Mouse (Mus musculus): ENCODE results near the gene Zfp207.
A peak's percentile ranks its signal among the peaks of the same experiment; 100 is the strongest.
"Not testable (repeated sequence)": the region's sequence is repeated elsewhere in the genome, so short reads cannot be mapped to it uniquely, and the experiment has no call there.

Zfp207 gene

GRCm38 (mm10) chr11:80383019-80383625 lies at the start of gene Zfp207:
Zfp207 (plus strand) TSS chr11:80383279.
- peak; percentile 87 for DNase-seq (ENCODE audit: low read depth)

- no peak for DNase-seq (ENCODE audit: low read depth)
Measured at GRCm38 (mm10) chr11:80335609-80336350, 47.3 kb upstream of the Zfp207 start.

GRCm38 (mm10) chr11:80336351-80336730 lies 46.7 kb upstream of the Zfp207 start:
- DNase-seq (ENCODE audit: low read depth), result no peak

GRCm38 (mm10) chr11:80342482-80342881 lies 40.6 kb upstream of the Zfp207 start:
- DNase-seq (ENCODE audit: low read depth), result no peak

GRCm38 (mm10) chr11:80351832-80352430 lies 31.1 kb upstream of the Zfp207 start:
- DNase-seq (ENCODE audit: low read depth), result peak; percentile 37

- no peak for DNase-seq (ENCODE audit: low read depth)
Measured at GRCm38 (mm10) chr11:80354832-80355231, 28.2 kb upstream of the Zfp207 start.

- no peak for DNase-seq (ENCODE audit: low read depth)
Measured at GRCm38 (mm10) chr11:80368949-80369348, 14.1 kb upstream of the Zfp207 start.

GRCm38 (mm10) chr11:80376651-80377050 lies 6.4 kb upstream of the Zfp207 start:
- no peak for DNase-seq (ENCODE audit: low read depth)

GRCm38 (mm10) chr11:80377712-80378451 lies 5.2 kb upstream of the Zfp207 start, which contains the start of gene 5730455P16Rik:
5730455P16Rik (minus strand) TSS chr11:80378034.
- peak; percentile 20 for DNase-seq (ENCODE audit: low read depth)

GRCm38 (mm10) chr11:80378452-80379068 lies 4.5 kb upstream of the Zfp207 start:
- DNase-seq (ENCODE audit: low read depth), result not testable (repeated sequence)

- not testable (repeated sequence) for DNase-seq (ENCODE audit: low read depth)
Measured at GRCm38 (mm10) chr11:80379184-80379583, 3.9 kb upstream of the Zfp207 start.

GRCm38 (mm10) chr11:80382626-80383018 lies 457 bp upstream of the Zfp207 start:
- no peak for DNase-seq (ENCODE audit: low read depth)

- DNase-seq (ENCODE audit: low read depth), result peak; percentile 10
Measured at GRCm38 (mm10) chr11:80383626-80384046, 557 bp downstream of the Zfp207 start.

- no peak for DNase-seq (ENCODE audit: low read depth)
Measured at GRCm38 (mm10) chr11:80384461-80384860, 1.4 kb downstream of the Zfp207 start.

- no peak for DNase-seq (ENCODE audit: low read depth)
Measured at GRCm38 (mm10) chr11:80385055-80385454, 2.0 kb downstream of the Zfp207 start.

GRCm38 (mm10) chr11:80386790-80387189 lies 3.7 kb downstream of the Zfp207 start:
- no peak for DNase-seq (ENCODE audit: low read depth)

GRCm38 (mm10) chr11:80389885-80390284 lies 6.8 kb downstream of the Zfp207 start:
- DNase-seq (ENCODE audit: low read depth), result no peak

- no peak for DNase-seq (ENCODE audit: low read depth)
Measured at GRCm38 (mm10) chr11:80391407-80392120, 8.5 kb downstream of the Zfp207 start.

GRCm38 (mm10) chr11:80395930-80396329 lies 12.9 kb downstream of the Zfp207 start:
- DNase-seq (ENCODE audit: low read depth), result no peak

GRCm38 (mm10) chr11:80396617-80397016 lies 13.5 kb downstream of the Zfp207 start:
- no peak for DNase-seq (ENCODE audit: low read depth)

- DNase-seq (ENCODE audit: low read depth), result not testable (repeated sequence)
Measured at GRCm38 (mm10) chr11:80407878-80408277, 24.8 kb downstream of the Zfp207 start.

Measured in fibroblast of lung, adult 2 months (primary cell).